Mouse (Mus musculus): ENCODE results near the gene Cdk9.

DNA sequence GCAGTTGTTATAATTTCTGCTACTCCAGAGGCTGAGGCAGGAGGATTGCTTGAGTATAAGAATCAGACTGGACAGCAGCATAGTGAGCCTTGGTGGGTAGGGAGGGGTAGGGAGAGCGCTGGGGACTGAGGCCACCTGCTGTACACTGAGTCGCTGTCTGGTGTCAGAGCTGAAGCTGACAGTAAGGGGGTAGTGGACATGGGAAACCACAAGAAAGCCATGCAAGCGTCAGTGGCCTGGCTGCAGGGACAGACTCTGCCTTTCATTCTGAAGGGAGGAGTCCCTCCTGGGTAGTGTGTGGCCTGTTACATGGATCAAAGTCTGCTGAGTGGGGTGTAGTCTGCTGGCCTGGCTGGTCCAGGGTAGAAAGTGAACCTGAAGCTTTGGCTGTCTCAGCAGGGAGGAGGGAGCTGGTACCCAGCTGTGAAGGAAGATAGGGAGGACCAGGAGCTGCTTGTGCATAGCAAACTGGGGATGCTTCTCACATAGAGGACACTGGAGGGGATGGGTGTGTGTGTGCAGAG lies 23.5 kb upstream of the Cdk9 start:
- TF ChIP-seq CTCF (IDR thresholded peaks at IDR 0.05; ENCODE audit: low read depth) (no peak), EP300 (IDR thresholded peaks at IDR 0.05; ENCODE audit: low read depth) (no peak)

Measured in liver, embryonic 14.5 days (tissue).